Mouse (Mus musculus) spleen, adult 2 months (tissue): Measurements from ENCODE around the gene Atp8a1. TPM values are rescaled to one million over a fixed set of nuclear protein-coding genes. Genes with fewer than 3 reads are reported as not detected.

Experiments used
- DNase-seq, 2 experiments: peaks; one replicate each; pipeline versions ENCODE4 v3.0.0 to v3.0.0-alpha.2; 2012 to 2021; ENCODE audit warnings: low spot score in 2 of 2, low read depth in 1 of 2
- H3K27ac ChIP-seq: fragments of 200-500 bp; 2 replicates; pipeline ENCODE4 v1.5.1; 2012; ENCODE audit warnings: low read length, inconsistent platforms; ENCODE audit not compliant: insufficient read depth
- H3K27me3 ChIP-seq: fragments of 200-500 bp; 2 replicates; pipeline ENCODE4 v1.6.1; 2012; ENCODE audit warnings: mild to moderate bottlenecking, moderate library complexity, low read length, inconsistent platforms; ENCODE audit not compliant: control insufficient read depth, insufficient read depth
- H3K36me3 ChIP-seq: fragments of 200-500 bp; 2 replicates; pipeline ENCODE4 v1.6.1; 2012; ENCODE audit warnings: mild to moderate bottlenecking, low read length, inconsistent platforms; ENCODE audit not compliant: control insufficient read depth, insufficient read depth
- H3K4me1 ChIP-seq: fragments of 200-500 bp; 2 replicates; pipeline ENCODE4 v1.6.1; 2011; ENCODE audit warnings: inconsistent platforms; ENCODE audit not compliant: control insufficient read depth, insufficient read depth, insufficient read length
- H3K4me3 ChIP-seq: fragments of 200-500 bp; 2 replicates; pipeline ENCODE4 v1.5.1; 2011; ENCODE audit warnings: mild to moderate bottlenecking, inconsistent platforms; ENCODE audit not compliant: insufficient read depth, insufficient read length; ENCODE audit errors: extremely low read depth
- CTCF ChIP-seq: fragments of 200-500 bp; IDR thresholded peaks from 2 replicates; pipeline ENCODE4 v1.5.1; 2011; ENCODE audit warnings: mild to moderate bottlenecking, inconsistent platforms; ENCODE audit not compliant: insufficient read depth, insufficient read length, insufficient replicate concordance; ENCODE audit errors: extremely low read depth
- POLR2A ChIP-seq: fragments of 200-500 bp; IDR thresholded peaks from 2 replicates; pipeline ENCODE4 v1.6.1; 2011; ENCODE audit warnings: low read depth, low read length, inconsistent platforms
- WGBS: fragments of 180-500 bp; shearing (Covaris S2); methylation state at CpG from one replicate; pipeline ENCODE4 v1.1.7; 2018; 5-methylcytosine and 5-hydroxymethylcytosine counted together
- polyA plus RNA-seq: library from polyadenylated mRNA; depleted of rRNA; stranded (reverse); fragments of >200 nt; gene quantifications from 2 replicates; pipeline ENCODE4 v1.2.3, GENCODE M21; 2012

Atp8a1 gene
- polyA plus RNA-seq, 1 experiment, result 24.6 TPM

- H3K36me3 ChIP-seq, result peaks cover 9% of the 10 kb centered on the region
- TF ChIP-seq POLR2A (no peak), CTCF (peak; percentile 12; the same call in 1 of the 2 replicates)
- H3K27me3 ChIP-seq, result no peaks in the 10 kb centered on the region
- H3K27ac ChIP-seq, result no peak overlapping the region
- 90% methylated on average over 3 of the region's 3 CpGs for WGBS
- H3K4me1 ChIP-seq, result no peaks in the 10 kb centered on the region
- no peak overlapping the region for H3K4me3 ChIP-seq
- DNase-seq, result no peak
Observed at GRCm38 (mm10) chr5:67752007-67752406, 95.2 kb downstream of the Atp8a1 start.

DNA sequence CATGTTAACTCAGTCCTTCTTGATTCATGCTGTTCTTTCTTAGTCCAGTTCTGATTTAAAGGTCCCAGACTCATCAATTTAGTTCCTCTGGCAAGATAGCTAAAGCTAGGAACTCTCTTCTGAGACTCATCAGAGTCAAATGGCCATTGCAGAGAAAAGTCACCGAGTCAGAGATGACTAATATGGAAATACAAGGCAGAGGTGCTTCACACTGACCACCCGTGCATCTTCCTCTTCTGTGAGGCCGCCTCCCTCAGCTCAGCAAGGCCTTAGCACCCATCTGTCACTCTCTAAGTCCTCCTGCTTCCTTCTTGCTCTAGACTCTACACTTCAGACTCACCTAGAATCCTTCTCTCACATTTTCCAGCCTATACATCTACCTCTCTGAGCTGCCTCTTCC lies 108.0 kb downstream of the Atp8a1 start:
- TF ChIP-seq POLR2A (no peak), CTCF (no peak)
- WGBS, result 71% methylated on average over 3 of the region's 3 CpGs
- H3K36me3 ChIP-seq, result peaks cover 3% of the 10 kb centered on the region

GRCm38 (mm10) chr5:67738133-67738532 lies 109.1 kb downstream of the Atp8a1 start:
- WGBS, result 88% methylated on average over 10 of the region's 10 CpGs
- Histone ChIP-seq H3K4me3 (no peak overlapping the region), H3K27me3 (no peaks in the 10 kb centered on the region), H3K4me1 (no peaks in the 10 kb centered on the region), H3K36me3 (peaks cover 1% of the 10 kb centered on the region; the same call in 1 of the 2 replicates), H3K27ac (no peak overlapping the region)
- no peak for DNase-seq
- TF ChIP-seq CTCF, result no peak
- TF ChIP-seq POLR2A, result no peak

More for the DNA sequence above, 108.0 kb downstream of the Atp8a1 start:
- H3K27ac ChIP-seq, result no peak overlapping the region
- H3K4me3 ChIP-seq, result no peak overlapping the region
- DNase-seq, result no peak
- H3K27me3 ChIP-seq, result no peaks in the 10 kb centered on the region
- H3K4me1 ChIP-seq, result no peaks in the 10 kb centered on the region

DNA sequence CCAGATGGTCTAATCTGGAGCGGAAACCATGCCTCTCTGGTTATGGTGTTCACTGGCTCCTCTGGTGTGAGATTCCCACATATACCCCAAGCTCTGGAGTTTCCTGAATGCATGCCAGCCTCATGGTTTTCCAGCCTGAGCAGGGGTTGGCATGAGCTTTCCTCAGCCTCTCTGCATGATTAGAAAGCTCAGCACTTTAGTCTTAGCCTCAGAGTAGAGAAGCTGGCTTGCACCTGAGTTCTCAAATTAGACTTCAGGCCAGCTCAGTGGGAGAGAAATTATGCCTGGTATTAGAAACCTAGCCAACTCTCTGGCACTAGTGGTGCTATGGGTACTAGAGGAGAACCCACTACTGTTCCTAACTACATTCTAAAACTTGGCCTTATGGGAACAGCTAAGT lies 111.5 kb downstream of the Atp8a1 start:
- Histone ChIP-seq H3K36me3 (peaks cover 5% of the 10 kb centered on the region; the same call in 1 of the 2 replicates), H3K27me3 (no peaks in the 10 kb centered on the region), H3K27ac (no peak overlapping the region), H3K4me1 (no peaks in the 10 kb centered on the region), H3K4me3 (no peak overlapping the region)
- no peak for TF ChIP-seq CTCF
- no peak for TF ChIP-seq POLR2A
- DNase-seq, result no peak
- 100% methylated on average over 1 of the region's 1 CpGs for WGBS

GRCm38 (mm10) chr5:67733551-67734258 lies 113.5 kb downstream of the Atp8a1 start:
- TF ChIP-seq CTCF (no peak), POLR2A (no peak)
- 35% methylated on average over 9 of the region's 9 CpGs for whole genome bisulfite sequencing
- Histone ChIP-seq H3K4me1 (no peaks in the 10 kb centered on the region), H3K27me3 (no peaks in the 10 kb centered on the region), H3K27ac (no peak overlapping the region), H3K36me3 (peaks cover 15% of the 10 kb centered on the region), H3K4me3 (no peak overlapping the region)
- no peak for DNase-seq

DNA sequence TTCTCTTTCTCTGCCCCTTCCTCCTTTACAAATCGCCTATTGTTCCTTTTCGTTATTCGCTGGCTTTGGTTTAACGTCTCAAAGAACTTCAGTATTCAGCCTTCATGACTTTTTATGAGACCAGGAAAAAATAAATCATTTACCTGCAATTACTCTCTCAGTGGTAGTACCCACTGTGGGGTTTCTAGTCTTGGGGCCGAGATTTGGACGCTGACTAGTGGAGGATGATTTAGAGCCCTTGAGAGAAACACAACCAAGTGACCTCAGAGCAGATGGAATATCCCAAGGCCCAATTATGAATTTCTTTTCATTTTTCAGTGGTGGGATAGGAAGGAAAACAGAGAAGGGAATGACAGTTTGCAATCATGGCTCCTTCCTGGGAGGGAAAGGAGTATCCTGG lies 114.1 kb downstream of the Atp8a1 start:
- DNase-seq, result no peak
- WGBS, result 85% methylated on average over 6 of the region's 6 CpGs
- H3K4me3 ChIP-seq, result no peak overlapping the region
- H3K27me3 ChIP-seq, result no peaks in the 10 kb centered on the region
- peaks cover 15% of the 10 kb centered on the region for H3K36me3 ChIP-seq
- no peak for TF ChIP-seq POLR2A
- no peak for TF ChIP-seq CTCF
- no peaks in the 10 kb centered on the region for H3K4me1 ChIP-seq
- no peak overlapping the region for H3K27ac ChIP-seq

DNA sequence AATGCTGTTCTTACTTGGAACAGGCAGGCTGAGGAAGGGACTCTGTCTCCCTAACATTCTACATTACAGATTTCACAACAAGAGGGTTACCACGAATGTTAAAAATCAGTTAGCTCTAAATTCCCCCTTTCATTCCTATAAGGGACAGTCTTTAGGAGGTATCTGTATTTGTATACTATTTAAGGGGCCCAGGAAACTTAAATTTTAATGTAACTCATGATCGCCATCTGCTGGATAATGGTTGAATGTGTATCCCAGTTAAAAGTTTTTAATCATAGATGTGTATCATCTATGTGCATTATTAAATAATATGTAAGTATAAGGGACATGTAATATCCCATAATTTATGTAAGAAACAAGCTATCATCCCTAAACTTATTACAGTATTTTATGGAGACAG lies 119.5 kb downstream of the Atp8a1 start:
- H3K4me1 ChIP-seq, result no peaks in the 10 kb centered on the region
- H3K36me3 ChIP-seq, result peaks cover 30% of the 10 kb centered on the region
- H3K27me3 ChIP-seq, result no peaks in the 10 kb centered on the region
- no peak for DNase-seq
- H3K4me3 ChIP-seq, result no peak overlapping the region
- TF ChIP-seq CTCF (no peak), POLR2A (no peak)
- WGBS, result 26% methylated on average over 2 of the region's 2 CpGs
- no peak overlapping the region for H3K27ac ChIP-seq
